8 mouse cellular contexts compared by ENCODE assay signal in the genomic region with DNA sequence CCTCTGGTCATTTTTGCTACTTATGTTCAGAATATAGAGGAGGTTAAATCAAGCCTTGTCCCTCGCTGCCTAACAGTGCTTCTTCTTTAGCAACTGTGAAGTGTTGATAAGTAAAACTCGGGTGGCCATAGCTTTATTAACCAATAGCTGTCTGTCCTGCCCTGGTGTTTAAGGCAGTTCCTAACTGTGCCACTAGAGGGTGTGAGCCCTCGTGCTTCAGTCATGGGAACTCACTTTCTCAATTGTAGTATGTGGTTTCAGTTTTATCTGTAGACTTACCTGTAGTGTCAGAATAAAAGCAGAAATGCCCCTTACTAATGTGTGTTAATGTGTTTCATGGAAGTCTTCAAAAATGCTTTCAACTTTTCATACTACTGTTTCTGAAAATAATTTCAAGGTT. TPM values are rescaled to one million over a fixed set of nuclear protein-coding genes. Genes with fewer than 3 reads are reported as not detected.
DNase-seq lines count a peak whose midpoint lies in the region; ATAC-seq and TF ChIP-seq lines count a peak whose summit lies in the region.

No protein-coding gene starts in this region.

- TF ChIP-seq CTCF in midbrain, postnatal 0 days (IDR thresholded peaks at IDR 0.05), result peak; percentile 95

- H3K4me2 ChIP-seq in midbrain, embryonic 14.5 days (ENCODE audit: low read length), result no peak overlapping the region
- no peak overlapping the region for H3K4me2 ChIP-seq in midbrain, embryonic 16.5 days (ENCODE audit: low read length)
- H3K4me2 ChIP-seq in midbrain, postnatal 0 days (ENCODE audit: low read depth, low read length, poor library complexity, severe bottlenecking), result no peak overlapping the region

- WGBS in midbrain, embryonic 14.5 days, result 17% methylated on average over 3 of the region's 3 CpGs
- 10% methylated on average over 3 of the region's 3 CpGs for WGBS in midbrain, embryonic 16.5 days
- WGBS in midbrain, postnatal 0 days, result 11% methylated on average over 3 of the region's 3 CpGs

- H3K4me1 ChIP-seq in midbrain, embryonic 14.5 days (ENCODE audit: control insufficient read depth, insufficient read depth, low read length), result peaks cover 21% of the 10 kb centered on the region
- H3K4me1 ChIP-seq in midbrain, embryonic 16.5 days (ENCODE audit: control insufficient read depth, insufficient read depth, low read length), result peaks cover 25% of the 10 kb centered on the region
- peaks cover 8% of the 10 kb centered on the region; the same call in 1 of the 2 replicates for H3K4me1 ChIP-seq in midbrain, postnatal 0 days (ENCODE audit: insufficient read depth, low read length)

- no peak for ATAC-seq in midbrain, embryonic 14.5 days (ENCODE audit: low FRiP score, low TSS enrichment)
- no peak for ATAC-seq in midbrain, embryonic 16.5 days
- peak; percentile 67 for ATAC-seq in common myeloid progenitor, adult 5-6 weeks (replicated peaks; ENCODE audit: low read depth, poor library complexity, severe bottlenecking)
- no peak for ATAC-seq in midbrain, postnatal 0 days (ENCODE audit: low FRiP score)

- no peaks in the 10 kb centered on the region for H3K27me3 ChIP-seq in midbrain, embryonic 14.5 days (ENCODE audit: control insufficient read depth, insufficient read depth, low read length)
- no peaks in the 10 kb centered on the region for H3K27me3 ChIP-seq in midbrain, embryonic 16.5 days (ENCODE audit: control insufficient read depth, insufficient read depth, low read depth, low read length)
- H3K27me3 ChIP-seq in midbrain, postnatal 0 days (ENCODE audit: insufficient read depth, low read length), result no peaks in the 10 kb centered on the region

- no peak overlapping the region for H3K9ac ChIP-seq in midbrain, embryonic 14.5 days (replicated peaks; ENCODE audit: low read length)
- no peak overlapping the region for H3K9ac ChIP-seq in midbrain, embryonic 16.5 days (ENCODE audit: low read depth, low read length)
- no peak overlapping the region for H3K9ac ChIP-seq in midbrain, postnatal 0 days (replicated peaks; ENCODE audit: low read length, poor library complexity, severe bottlenecking)

- H3K9me3 ChIP-seq in midbrain, embryonic 14.5 days (ENCODE audit: control insufficient read depth, low read length), result no peaks in the 10 kb centered on the region
- H3K9me3 ChIP-seq in midbrain, embryonic 16.5 days (replicated peaks; ENCODE audit: control insufficient read depth, low read length, poor library complexity, severe bottlenecking), result no peaks in the 10 kb centered on the region
- H3K9me3 ChIP-seq in midbrain, postnatal 0 days (ENCODE audit: low read length), result no peaks in the 10 kb centered on the region

- intact Hi-C loops in heart, postnatal 10 days (cut with DNase I), result loop anchor here (2.0 to 10.0 kb wide), 2 partner anchors 235 to 463 kb away; a partner anchor contains a TSS

- H3K27ac ChIP-seq in midbrain, embryonic 14.5 days (replicated peaks; ENCODE audit: low read depth, low read length), result no peak overlapping the region
- no peak overlapping the region for H3K27ac ChIP-seq in midbrain, embryonic 16.5 days (ENCODE audit: low read length)
- no peak overlapping the region for H3K27ac ChIP-seq in midbrain, postnatal 0 days (ENCODE audit: low read depth, low read length)

- H3K4me3 ChIP-seq in midbrain, embryonic 14.5 days (replicated peaks; ENCODE audit: low read depth, low read length), result no peak overlapping the region
- no peak overlapping the region for H3K4me3 ChIP-seq in midbrain, embryonic 16.5 days (ENCODE audit: low read depth, low read length)
- H3K4me3 ChIP-seq in midbrain, postnatal 0 days (ENCODE audit: low read depth, low read length), result no peak overlapping the region

- peak; percentile 86 for DNase-seq in midbrain, embryonic 14.5 days
- DNase-seq in R1 (ENCODE audit: low read depth, low spot score), result peak; percentile 76
- peak; percentile 75 to 88 for DNase-seq in heart, postnatal 10 days
- DNase-seq in left cerebral cortex, adult 8-10 months (ENCODE audit: low spot score in 2 of 2), result peak; percentile 28 to 31
- DNase-seq in midbrain, postnatal 0 days (ENCODE audit: low spot score), result peak; percentile 66
- DNase-seq in thymus, postnatal 14 days, result peak; percentile 61

- peaks cover 49% of the 10 kb centered on the region for H3K36me3 ChIP-seq in midbrain, embryonic 14.5 days (ENCODE audit: control insufficient read depth, insufficient read depth, low read length)
- H3K36me3 ChIP-seq in midbrain, embryonic 16.5 days (ENCODE audit: control insufficient read depth, insufficient read depth, low read length), result peaks cover 11% of the 10 kb centered on the region
- H3K36me3 ChIP-seq in midbrain, postnatal 0 days (ENCODE audit: insufficient read depth, low read length), result peaks cover 4% of the 10 kb centered on the region

RNA-seq across cellular contexts. Expression of a gene that starts 4.2 kb away (rescaled TPM):
- polyA plus RNA-seq in midbrain, embryonic 14.5 days (2014; fragmentation: Nextera tagmentation; extraction: Ambion mirVana), result 76.6 and 85.3 TPM in 2 replicates
- polyA plus RNA-seq in midbrain, embryonic 16.5 days (2015; fragmentation: Nextera tagmentation; extraction: Ambion mirVana), result 88.2 and 96.1 TPM in 2 replicates
- total RNA-seq in common myeloid progenitor, adult 5-6 weeks (2017), result 17.0 and 36.4 TPM in 2 replicates
- 10 to 100 TPM; 22.6 to 23.1 TPM for total RNA-seq in heart, postnatal 10 days (2021)
- total RNA-seq in left cerebral cortex, adult 8-10 months (2022), result 10 to 100 TPM; 26.4 to 34.7 (median 31.2) TPM
- total RNA-seq in midbrain, postnatal 0 days (2014; rRNA removed), result 48.9 and 55.1 TPM in 2 replicates
- 83.8 and 87.3 TPM in 2 replicates for polyA plus RNA-seq in midbrain, postnatal 0 days (2015; fragmentation: Nextera tagmentation; extraction: Ambion mirVana)

RNA-seq across cellular contexts. Expression of a gene that starts 19.4 kb away (rescaled TPM):
- polyA plus RNA-seq in midbrain, embryonic 14.5 days (2014; fragmentation: Nextera tagmentation; extraction: Ambion mirVana), result 34.3 and 42.3 TPM in 2 replicates
- 30.2 and 32.6 TPM in 2 replicates for polyA plus RNA-seq in midbrain, embryonic 16.5 days (2015; fragmentation: Nextera tagmentation; extraction: Ambion mirVana)
- 50.3 and 52.5 TPM in 2 replicates for total RNA-seq in common myeloid progenitor, adult 5-6 weeks (2017)
- total RNA-seq in heart, postnatal 10 days (2021), result 10 to 100 TPM; 23.8 to 25.8 TPM
- 10 to 100 TPM; 11.4 to 14.5 (median 13.1) TPM for total RNA-seq in left cerebral cortex, adult 8-10 months (2022)
- total RNA-seq in midbrain, postnatal 0 days (2014; rRNA removed), result 19.4 and 29.4 TPM in 2 replicates
- polyA plus RNA-seq in midbrain, postnatal 0 days (2015; fragmentation: Nextera tagmentation; extraction: Ambion mirVana), result 33.2 and 33.3 TPM in 2 replicates

RNA-seq across cellular contexts. Expression of a gene that starts 45.7 kb away (rescaled TPM):
- 0.50 and 0.62 TPM in 2 replicates for polyA plus RNA-seq in midbrain, embryonic 14.5 days (2014; fragmentation: Nextera tagmentation; extraction: Ambion mirVana)
- 0.55 and 0.68 TPM in 2 replicates for polyA plus RNA-seq in midbrain, embryonic 16.5 days (2015; fragmentation: Nextera tagmentation; extraction: Ambion mirVana)
- total RNA-seq in common myeloid progenitor, adult 5-6 weeks (2017), result 11.8 and 14.1 TPM in 2 replicates
- total RNA-seq in heart, postnatal 10 days (2021), result 10 to 100 TPM; 27.4 to 29.0 TPM
- 1 to 10 TPM; 2.4 to 3.4 (median 3.1) TPM for total RNA-seq in left cerebral cortex, adult 8-10 months (2022)
- total RNA-seq in midbrain, postnatal 0 days (2014; rRNA removed), result 4.2 and 4.7 TPM in 2 replicates
- polyA plus RNA-seq in midbrain, postnatal 0 days (2015; fragmentation: Nextera tagmentation; extraction: Ambion mirVana), result 0.28 and 0.32 TPM in 2 replicates

Comparison
In these comparisons a context has a peak if more than half of its experiments do, and no peak if none do; other contexts are left out.
1. DNase-seq: peak in every context shown above with its lines; median percentile 86 in midbrain, embryonic 14.5 days; 82 in heart, postnatal 10 days; 76 in R1; 66 in midbrain, postnatal 0 days; 61 in thymus, postnatal 14 days; 30 in left cerebral cortex, adult 8-10 months.